Mouse (Mus musculus): ENCODE results near the gene Tmem219.

- no peak for TF ChIP-seq CTCF (conservative IDR thresholded peaks at IDR 0.05; ENCODE audit: low read length)
- TF ChIP-seq NANOG (IDR thresholded peaks at IDR 0.05; ENCODE audit: borderline replicate concordance, low read length), result no peak
- no peak for TF ChIP-seq POU5F1 (IDR thresholded peaks at IDR 0.05; ENCODE audit: borderline replicate concordance, low read length)
Observed at GRCm38 (mm10) chr7:126965568-126965967, 42.9 kb upstream of the Tmem219 start.

Data from E14TG2a.4 (cell line).